Mouse (Mus musculus) heart, embryonic 11.5 days (tissue): ENCODE results near the gene Grrp1. TPM values are rescaled to one million over a fixed set of nuclear protein-coding genes. Genes with fewer than 3 reads are reported as not detected.

ENCODE experiments used
- ATAC-seq: fragments of 200-750 bp; cut with Nextera tagmentation; replicated peaks from 2 replicates; pipeline ENCODE4 v1.8.0; 2017; ENCODE audit warnings: moderate library complexity; ENCODE audit not compliant: insufficient number of reproducible peaks, low FRiP score, low TSS enrichment
- H3K27ac ChIP-seq: fragments of 300-500 bp; sonication (generic); 2 replicates; pipeline ENCODE4 v1.5.1; 2014; ENCODE audit warnings: mild to moderate bottlenecking, low read depth, low read length
- H3K27me3 ChIP-seq: fragments of 300-500 bp; sonication (generic); 2 replicates; pipeline ENCODE4 v1.6.1; 2014; ENCODE audit warnings: mild to moderate bottlenecking, low read length, mixed read lengths; ENCODE audit not compliant: control insufficient read depth, insufficient read depth
- H3K36me3 ChIP-seq: fragments of 300-500 bp; sonication (generic); 2 replicates; pipeline ENCODE4 v1.6.1; 2014; ENCODE audit warnings: mild to moderate bottlenecking, low read length, moderate library complexity, mixed read lengths; ENCODE audit not compliant: control insufficient read depth, insufficient read depth
- H3K4me1 ChIP-seq: fragments of 300-500 bp; sonication (generic); 2 replicates; pipeline ENCODE4 v1.6.1; 2014; ENCODE audit warnings: low read length; ENCODE audit not compliant: control insufficient read depth, insufficient read depth
- H3K4me2 ChIP-seq: fragments of 300-500 bp; sonication (generic); 2 replicates; pipeline ENCODE4 v1.6.1; 2014; ENCODE audit warnings: mild to moderate bottlenecking, moderate library complexity
- H3K4me3 ChIP-seq: fragments of 300-500 bp; sonication (generic); 2 replicates; pipeline ENCODE4 v1.5.1; 2014; ENCODE audit warnings: low read depth, low read length
- H3K9ac ChIP-seq: fragments of 300-500 bp; sonication (generic); 2 replicates; pipeline ENCODE4 v1.6.1; 2014; ENCODE audit warnings: mild to moderate bottlenecking, low read depth, low read length, moderate library complexity
- H3K9me3 ChIP-seq: fragments of 300-500 bp; sonication (generic); replicated peaks from 2 replicates; pipeline ENCODE4 v1.6.1; 2016; ENCODE audit warnings: low read length; ENCODE audit not compliant: control insufficient read depth
- WGBS: fragments of 180-500 bp; shearing (Covaris S2); extraction: QIAGEN DNeasy Blood & Tissue Kit; methylation state at CpG from one replicate; pipeline ENCODE4 v1.1.7; 2014; ENCODE audit not compliant: insufficient replicate concordance; 5-methylcytosine and 5-hydroxymethylcytosine counted together
- polyA plus RNA-seq: library from polyadenylated mRNA; unstranded; fragments of >200 nt; fragmentation: Nextera tagmentation; extraction: Ambion mirVana; gene quantifications from 2 replicates; pipeline ENCODE4 v1.2.1, GENCODE M21; 2014

The Grrp1 gene
- polyA plus RNA-seq, 1 experiment from 2014 or later: 3.7 TPM

- Histone ChIP-seq H3K9ac (0 out of 2 replicates have a peak overlapping the region, but pooled peaks have one; percentile 1), H3K4me2 (peak overlapping the region; percentile 47), H3K4me1 (peaks cover 16% of the 10 kb centered on the region), H3K4me3 (no peak overlapping the region), H3K9me3 (no peaks in the 10 kb centered on the region; the same call in 1 of the 2 replicates), H3K27me3 (no peaks in the 10 kb centered on the region), H3K27ac (peak overlapping the region; percentile 91), H3K36me3 (no peaks in the 10 kb centered on the region)
- WGBS: 23% methylated on average over 9 of the region's 9 CpGs
- peak; percentile 67 for ATAC-seq
Observed at GRCm38 (mm10) chr4:134293692-134294163, 39.8 kb upstream of the Grrp1 start.

- Histone ChIP-seq H3K36me3 (no peaks in the 10 kb centered on the region), H3K27me3 (no peaks in the 10 kb centered on the region), H3K4me3 (no peak overlapping the region), H3K4me1 (peaks cover 21% of the 10 kb centered on the region), H3K27ac (peak overlapping the region; percentile 91), H3K9me3 (no peaks in the 10 kb centered on the region; the same call in 1 of the 2 replicates), H3K4me2 (peak overlapping the region; percentile 47), H3K9ac (peak overlapping the region; percentile 8)
- 41% methylated on average over 18 of the region's 18 CpGs for WGBS
- peak; percentile 6; the same call in 1 of the 2 replicates for ATAC-seq
Observed at GRCm38 (mm10) chr4:134293061-134293691, 39.3 kb upstream of the Grrp1 start.

GRCm38 (mm10) chr4:134292067-134292466 lies 38.2 kb upstream of the Grrp1 start:
- H3K4me3 ChIP-seq: no peak overlapping the region
- no peak overlapping the region; the same call in 1 of the 2 replicates for H3K27ac ChIP-seq
- WGBS: 22% methylated on average over 7 of the region's 7 CpGs
- H3K4me2 ChIP-seq: no peak overlapping the region
- ATAC-seq: no peak
- H3K9me3 ChIP-seq: no peaks in the 10 kb centered on the region; the same call in 1 of the 2 replicates
- no peaks in the 10 kb centered on the region for H3K27me3 ChIP-seq
- no peak overlapping the region for H3K9ac ChIP-seq
- H3K36me3 ChIP-seq: no peaks in the 10 kb centered on the region
- peaks cover 24% of the 10 kb centered on the region for H3K4me1 ChIP-seq

GRCm38 (mm10) chr4:134288397-134289256 lies 34.7 kb upstream of the Grrp1 start:
- Histone ChIP-seq H3K9ac (peak overlapping the region; percentile 98), H3K27ac (peak overlapping the region; percentile 100), H3K9me3 (no peaks in the 10 kb centered on the region), H3K4me2 (peak overlapping the region; percentile 72), H3K36me3 (peaks cover 4% of the 10 kb centered on the region; the same call in 1 of the 2 replicates), H3K4me3 (peak overlapping the region; percentile 99), H3K27me3 (no peaks in the 10 kb centered on the region), H3K4me1 (peaks cover 35% of the 10 kb centered on the region)
- WGBS: 34% methylated on average over 11 of the region's 11 CpGs
- no peak for ATAC-seq

- peak within 1 kb of the TSS; percentile 98 for H3K9ac ChIP-seq
- no peaks in the 10 kb centered on the region for H3K9me3 ChIP-seq
- H3K36me3 ChIP-seq: peaks cover 11% of the 10 kb centered on the region
- H3K4me2 ChIP-seq: peak within 1 kb of the TSS; percentile 72
- peak; percentile 82 for ATAC-seq
- peak within 1 kb of the TSS; percentile 100 for H3K27ac ChIP-seq
- WGBS: 0% methylated on average over 38 of the region's 43 CpGs
- peak within 1 kb of the TSS; percentile 99 for H3K4me3 ChIP-seq
- H3K4me1 ChIP-seq: peaks cover 27% of the 10 kb centered on the region
- no peaks in the 10 kb centered on the region for H3K27me3 ChIP-seq
Observed at GRCm38 (mm10) chr4:134287575-134288025, 33.7 kb upstream of the Grrp1 start, which contains the start of gene Pdik1l. TSS of gene Pdik1l (minus strand) at chr4:134287895.

- peaks cover 11% of the 10 kb centered on the region for H3K36me3 ChIP-seq
- H3K9me3 ChIP-seq: no peaks in the 10 kb centered on the region
- H3K27ac ChIP-seq: peak overlapping the region; percentile 100
- ATAC-seq: peak; percentile 90
- H3K27me3 ChIP-seq: no peaks in the 10 kb centered on the region
- peak overlapping the region; percentile 99 for H3K4me3 ChIP-seq
- peak overlapping the region; percentile 98 for H3K9ac ChIP-seq
- peaks cover 25% of the 10 kb centered on the region for H3K4me1 ChIP-seq
- H3K4me2 ChIP-seq: peak overlapping the region; percentile 72
- 0% methylated on average over 57 of the region's 59 CpGs for WGBS
Observed at GRCm38 (mm10) chr4:134287168-134287564, 33.3 kb upstream of the Grrp1 start.

GRCm38 (mm10) chr4:134286226-134287167 lies 32.6 kb upstream of the Grrp1 start:
- peak overlapping the region; percentile 100 for H3K27ac ChIP-seq
- peak overlapping the region; percentile 99 for H3K4me3 ChIP-seq
- H3K4me1 ChIP-seq: peaks cover 25% of the 10 kb centered on the region
- H3K9me3 ChIP-seq: no peaks in the 10 kb centered on the region
- peak overlapping the region; percentile 72 for H3K4me2 ChIP-seq
- WGBS: 2% methylated on average over 58 of the region's 59 CpGs
- no peaks in the 10 kb centered on the region for H3K27me3 ChIP-seq
- peak; percentile 29 for ATAC-seq
- H3K36me3 ChIP-seq: peaks cover 11% of the 10 kb centered on the region
- peak overlapping the region; percentile 98 for H3K9ac ChIP-seq
